Mouse (Mus musculus) brain, embryonic 14.5 days (tissue): Measurements from ENCODE around the gene Trat1.

Experiments used
- CTCF ChIP-seq: fragments of 200-500 bp; IDR thresholded peaks from 2 replicates; pipeline ENCODE4 v1.5.1; 2012; ENCODE audit warnings: inconsistent platforms, mild to moderate bottlenecking, moderate library complexity, borderline replicate concordance; ENCODE audit not compliant: insufficient read depth, insufficient read length; ENCODE audit errors: extremely low read depth
- POLR2A ChIP-seq: fragments of 200-500 bp; IDR thresholded peaks from 2 replicates; pipeline ENCODE4 v1.6.1; 2012; ENCODE audit warnings: mild to moderate bottlenecking, inconsistent platforms, borderline replicate concordance; ENCODE audit not compliant: poor library complexity, insufficient read depth, insufficient read length, severe bottlenecking; ENCODE audit errors: extremely low read depth

DNA sequence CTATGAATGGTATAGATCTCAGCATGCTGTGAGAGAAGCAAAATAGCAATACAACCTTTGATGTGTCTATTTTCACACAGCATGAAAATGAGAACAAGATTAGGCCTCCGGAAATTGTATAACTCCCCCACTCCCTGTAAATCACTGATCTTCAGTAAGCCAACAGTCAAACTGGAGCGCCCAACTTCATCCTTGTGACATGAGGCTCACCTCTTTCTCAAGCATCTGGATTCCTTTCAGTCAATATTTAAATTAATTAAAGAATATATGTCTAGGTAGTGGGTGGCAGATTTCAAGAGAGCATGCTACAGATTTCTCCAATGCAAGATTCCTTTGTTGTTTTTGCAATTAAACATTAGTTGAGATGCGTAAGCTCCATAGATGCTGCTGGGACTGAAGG is 2.6 kb downstream of the Trat1 start:
- no peak for TF ChIP-seq CTCF
- no peak for TF ChIP-seq POLR2A
